Mouse (Mus musculus) yolk sac, embryonic 10.5 days (tissue): Measurements from ENCODE around the gene Antxr1.

Experiments
- DNase-seq: peaks from one replicate; pipeline ENCODE4 v3.0.0-alpha.2; 2017; ENCODE audit warnings: low spot score

Gene Antxr1

GRCm38 (mm10) chr6:87184418-87184817, 151.2 kb downstream of the Antxr1 start:
- no peak for DNase-seq

- DNase-seq, result peak; percentile 26
Measured at GRCm38 (mm10) chr6:87183981-87184380, 151.6 kb downstream of the Antxr1 start.

- DNase-seq, result no peak
Measured at GRCm38 (mm10) chr6:87183159-87183558, 152.5 kb downstream of the Antxr1 start.

- DNase-seq, result no peak
Measured at GRCm38 (mm10) chr6:87182736-87183135, 152.9 kb downstream of the Antxr1 start.

GRCm38 (mm10) chr6:87171461-87171860, 164.2 kb downstream of the Antxr1 start:
- no peak for DNase-seq

GRCm38 (mm10) chr6:87170875-87171274, 164.7 kb downstream of the Antxr1 start:
- no peak for DNase-seq

- no peak for DNase-seq
Measured at GRCm38 (mm10) chr6:87170277-87170676, 165.3 kb downstream of the Antxr1 start.

- DNase-seq, result no peak
Measured at GRCm38 (mm10) chr6:87168021-87168420, 167.6 kb downstream of the Antxr1 start.

- no peak for DNase-seq
Measured at GRCm38 (mm10) chr6:87166673-87167305, 168.8 kb downstream of the Antxr1 start.

GRCm38 (mm10) chr6:87165536-87166311, 169.9 kb downstream of the Antxr1 start:
- DNase-seq, result no peak

- no peak for DNase-seq
Measured at GRCm38 (mm10) chr6:87161391-87162263, 174.0 kb downstream of the Antxr1 start.

GRCm38 (mm10) chr6:87160196-87160595, 175.4 kb downstream of the Antxr1 start:
- DNase-seq, result no peak

GRCm38 (mm10) chr6:87158062-87158623, 177.5 kb downstream of the Antxr1 start:
- no peak for DNase-seq

- no peak for DNase-seq
Measured at GRCm38 (mm10) chr6:87153836-87154235, 181.8 kb downstream of the Antxr1 start.

- no peak for DNase-seq
Measured at GRCm38 (mm10) chr6:87153231-87153580, 182.4 kb downstream of the Antxr1 start.

GRCm38 (mm10) chr6:87152461-87153230, 183.0 kb downstream of the Antxr1 start:
- DNase-seq, result no peak

- no peak for DNase-seq
Measured at GRCm38 (mm10) chr6:87151427-87151826, 184.2 kb downstream of the Antxr1 start.

- no peak for DNase-seq
Measured at GRCm38 (mm10) chr6:87150471-87150870, 185.2 kb downstream of the Antxr1 start.

- DNase-seq, result no peak
Measured at GRCm38 (mm10) chr6:87147921-87148320, 187.7 kb downstream of the Antxr1 start.

GRCm38 (mm10) chr6:87143594-87143993, 192.0 kb downstream of the Antxr1 start:
- no peak for DNase-seq

- DNase-seq, result no peak
Measured at GRCm38 (mm10) chr6:87142239-87142638, 193.4 kb downstream of the Antxr1 start.
